Mouse (Mus musculus) testis, postnatal 14 days (tissue): ENCODE results near the gene Mbd6.
"Not testable (repeated sequence)": the region's sequence is repeated elsewhere in the genome, so short reads cannot be mapped to it uniquely, and the experiment has no call there.

Experiments used
- DNase-seq: peaks from one replicate; pipeline ENCODE4 v3.0.0; 2021; ENCODE audit warnings: low spot score

Gene Mbd6

DNA sequence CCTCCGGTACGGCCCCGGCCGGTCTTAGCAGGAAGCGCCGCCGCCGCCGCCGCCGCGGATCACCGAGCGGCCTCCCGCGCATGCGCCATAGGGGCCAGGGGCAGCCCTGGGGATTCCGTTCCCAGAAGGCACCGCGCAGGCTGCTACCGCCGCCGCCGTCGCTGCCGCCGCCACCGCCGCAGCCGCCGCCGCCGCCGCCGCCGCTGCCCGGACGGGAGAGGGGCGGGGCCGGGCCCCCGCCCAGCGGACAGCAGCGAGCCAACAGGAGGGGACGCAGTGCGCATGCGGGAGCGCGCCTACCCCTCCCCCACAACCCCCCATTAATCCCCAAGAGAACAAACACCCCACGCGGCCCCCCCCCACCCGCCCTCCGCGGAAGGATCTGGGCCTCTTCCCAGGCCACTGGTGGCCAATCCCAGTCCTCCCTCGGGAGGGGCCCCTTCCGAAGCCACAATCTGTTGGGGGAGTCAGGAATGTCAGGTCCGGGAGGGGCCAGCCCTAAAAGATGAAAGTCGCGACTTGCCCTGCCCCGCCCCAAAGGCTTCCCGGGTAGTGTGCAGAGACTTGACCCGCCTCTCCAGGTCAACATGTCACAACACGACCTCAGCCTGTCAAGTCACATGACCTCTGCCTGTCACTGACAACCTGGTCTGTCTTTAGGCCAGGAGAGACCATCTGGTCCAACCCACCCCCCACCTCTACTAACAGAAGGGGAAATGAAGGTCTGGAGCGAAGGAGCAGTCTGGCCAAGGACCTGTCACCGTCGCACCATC is at the start of gene Mbd6:
TSS of gene Mbd6 (minus strand) at position 219 of the 773 bp plus-strand sequence.
- peak; percentile 88 for DNase-seq

DNA sequence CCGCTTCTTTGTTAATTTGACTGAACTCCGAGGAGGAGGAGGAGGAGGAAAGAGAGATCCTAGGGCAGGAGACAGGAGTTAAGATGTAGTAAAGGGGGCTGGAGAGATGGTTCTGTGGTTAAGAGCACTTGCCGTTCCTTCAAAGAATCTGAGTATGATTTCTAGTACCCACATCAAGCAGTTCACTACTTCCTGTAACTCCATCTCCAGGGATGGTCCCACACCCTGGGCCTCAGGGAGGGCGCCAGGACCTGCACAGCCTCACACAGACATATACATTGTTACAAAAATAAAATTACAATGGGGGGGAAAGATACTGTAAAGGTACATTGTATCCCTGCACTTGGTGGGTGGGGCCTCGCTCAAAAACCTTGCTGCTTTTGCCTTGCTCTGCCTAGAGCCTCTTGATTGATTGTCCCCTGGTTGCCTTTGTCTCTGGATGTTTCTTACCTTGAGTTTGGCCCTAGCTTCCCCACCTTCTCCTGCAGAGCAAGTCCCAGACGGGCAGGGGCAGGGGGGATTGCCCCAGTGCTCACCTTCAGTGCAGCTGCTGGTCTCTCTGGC is 48.8 kb upstream of the Mbd6 start:
- DNase-seq = no peak

DNA sequence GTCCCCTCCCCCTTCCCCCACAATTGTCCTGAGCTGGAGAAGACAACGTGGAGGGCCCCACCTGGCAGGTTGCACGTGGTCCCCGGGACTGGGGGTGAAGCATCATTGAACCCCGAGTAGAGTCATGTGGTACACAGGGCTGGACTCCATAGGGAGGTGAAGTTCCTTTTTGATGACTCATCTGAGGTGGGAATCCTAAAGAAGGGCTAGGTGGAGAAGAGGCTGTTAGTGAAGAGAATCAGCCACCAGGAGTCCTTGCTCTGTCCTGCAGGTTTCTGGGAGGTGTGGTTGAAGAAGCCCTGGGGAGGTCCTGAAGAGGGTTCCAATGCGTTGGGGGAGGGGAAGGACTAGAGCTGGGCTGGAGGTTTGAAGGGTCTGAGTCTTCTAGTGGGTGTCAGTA is 48.1 kb upstream of the Mbd6 start:
- DNase-seq = no peak

DNA sequence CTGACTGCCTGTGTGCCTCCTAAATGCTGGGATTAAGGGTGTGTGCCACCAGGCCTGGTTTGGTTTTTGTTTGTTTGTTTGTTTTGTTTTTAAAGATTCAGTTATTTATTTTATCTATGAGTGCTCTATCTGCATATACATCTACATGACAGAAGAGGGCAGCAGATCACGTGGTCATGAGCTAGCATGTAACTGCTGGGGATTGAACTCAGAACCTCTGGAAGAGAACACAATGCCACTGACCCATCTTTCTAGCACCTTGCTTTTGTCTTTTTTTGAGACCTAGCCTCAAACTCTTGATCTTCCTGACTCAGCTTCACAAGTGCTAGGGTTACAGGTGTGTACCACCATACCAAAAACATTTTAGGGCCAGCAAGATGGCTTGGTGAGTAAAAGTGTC is 46.5 kb upstream of the Mbd6 start:
- DNase-seq = no peak

DNA sequence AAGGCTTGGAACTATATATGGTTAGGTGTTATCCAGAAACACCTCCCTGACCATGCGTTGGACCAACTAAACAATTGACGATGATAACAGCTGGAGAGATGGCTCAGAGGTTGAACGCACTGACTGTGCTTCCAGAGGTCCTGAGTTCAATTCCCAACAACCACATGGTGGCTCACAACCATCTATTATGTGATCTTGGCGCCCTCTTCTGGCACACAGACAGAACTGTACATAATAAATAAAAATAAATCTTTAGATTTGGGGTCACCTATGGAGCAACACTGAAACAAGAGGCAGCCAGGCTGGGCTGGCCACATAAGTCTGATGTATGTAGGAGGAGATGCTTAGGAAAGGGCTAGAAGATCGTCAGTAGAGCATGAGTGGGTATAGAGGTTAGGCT is 44.3 kb upstream of the Mbd6 start:
- DNase-seq = no peak

DNA sequence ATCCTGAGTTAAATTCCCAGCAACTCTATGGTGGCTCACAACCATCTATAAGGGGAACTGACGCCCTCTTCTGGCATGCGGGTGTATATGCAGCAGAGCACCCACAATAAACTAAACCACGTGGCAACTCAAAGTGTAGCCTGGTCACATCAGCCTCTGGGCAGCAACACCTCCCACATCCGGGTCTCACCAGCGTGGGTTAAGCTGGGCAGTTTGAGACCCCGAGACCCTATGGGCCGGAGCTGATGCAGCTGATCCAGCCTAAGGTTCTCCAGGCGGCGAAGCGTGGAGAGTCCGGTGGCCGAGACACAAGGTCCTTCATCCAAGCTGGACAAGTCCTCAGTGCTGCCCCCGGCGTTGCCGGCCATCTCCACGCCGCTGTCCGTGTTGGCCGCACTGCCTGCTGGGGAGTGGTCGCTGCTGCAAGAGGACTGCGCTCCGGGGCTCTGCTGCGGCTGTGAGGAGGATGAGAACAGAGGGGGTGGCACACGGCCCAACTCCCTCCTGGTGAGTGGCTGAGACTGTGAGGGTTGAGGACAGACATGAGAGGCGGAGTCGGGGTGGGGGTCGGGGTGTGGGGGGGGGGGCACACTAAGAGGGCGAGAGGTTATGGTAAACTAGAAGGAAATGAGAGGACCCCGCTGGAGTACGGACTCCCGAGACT is 43.5 kb upstream of the Mbd6 start:
- no peak for DNase-seq

DNA sequence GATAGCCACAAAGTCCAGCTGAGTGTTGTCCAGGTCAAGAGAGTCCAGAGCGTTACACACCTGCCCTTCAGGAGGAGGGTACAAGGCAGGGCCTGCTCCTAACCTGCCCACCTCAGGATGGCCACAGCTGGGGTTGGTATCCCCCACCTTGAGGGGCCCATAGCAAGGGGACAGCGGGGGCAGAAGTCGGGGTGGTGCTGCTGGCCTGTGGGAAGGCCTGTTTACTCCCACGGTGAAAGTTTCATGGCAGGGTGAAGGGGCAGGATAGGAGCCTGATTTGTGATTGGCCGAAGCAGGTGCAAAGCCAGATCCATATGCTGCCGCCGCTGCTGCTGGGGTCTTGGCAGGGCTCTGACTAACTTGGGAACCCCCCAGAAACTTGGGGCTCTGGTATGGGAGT is 41.4 kb upstream of the Mbd6 start:
- no peak for DNase-seq

DNA sequence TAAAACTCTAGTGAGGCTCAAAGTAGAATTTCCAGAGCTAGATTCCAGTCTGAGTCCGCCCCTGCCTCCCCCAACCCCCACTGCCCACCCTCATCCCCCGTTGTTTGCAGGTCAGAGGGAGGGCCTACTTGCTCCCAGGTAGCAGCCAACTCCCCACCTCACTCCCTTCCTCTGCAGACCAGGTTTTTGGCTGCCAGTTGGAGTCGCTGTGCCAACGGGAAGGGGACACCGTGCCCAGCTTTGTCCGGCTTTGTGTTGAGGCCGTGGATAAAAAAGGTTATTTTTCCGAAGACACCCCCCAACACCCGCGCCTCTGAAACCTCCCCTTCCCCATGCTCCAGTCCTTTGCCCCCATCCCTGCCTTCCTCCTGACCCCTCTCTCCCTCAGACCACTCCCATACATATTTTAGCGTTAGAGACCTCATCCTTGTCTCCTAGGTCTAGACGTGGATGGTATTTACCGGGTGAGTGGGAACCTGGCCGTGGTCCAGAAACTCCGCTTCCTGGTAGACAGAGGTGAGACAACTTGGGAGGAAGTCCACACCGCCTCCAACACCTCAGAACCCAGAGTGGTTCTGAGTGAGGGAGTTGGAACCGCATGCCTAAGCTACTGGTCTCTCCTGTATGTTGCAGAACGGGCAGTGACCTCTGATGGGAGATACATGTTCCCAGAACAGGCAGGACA is 38.8 kb upstream of the Mbd6 start:
- no peak for DNase-seq

DNA sequence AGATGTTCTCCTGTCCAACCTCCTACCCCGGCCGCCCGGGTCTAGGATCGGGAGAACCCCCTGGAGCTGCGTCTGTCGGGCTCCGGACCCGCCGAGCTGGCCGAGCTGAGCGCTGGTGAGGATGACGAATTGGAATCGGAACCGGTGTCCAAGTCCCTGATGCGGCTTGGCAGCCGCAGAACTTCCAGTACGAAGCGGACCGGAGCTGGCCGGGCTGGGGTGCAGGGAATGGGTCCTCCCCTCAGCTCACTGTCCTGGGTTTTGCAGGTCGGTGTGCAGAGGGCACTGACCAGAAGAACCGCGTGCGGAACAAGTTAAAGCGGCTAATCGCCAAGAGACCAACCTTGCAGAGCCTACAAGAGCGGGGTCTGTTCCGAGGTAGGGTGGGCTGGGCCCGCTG is 38.0 kb upstream of the Mbd6 start:
- no peak for DNase-seq

DNA sequence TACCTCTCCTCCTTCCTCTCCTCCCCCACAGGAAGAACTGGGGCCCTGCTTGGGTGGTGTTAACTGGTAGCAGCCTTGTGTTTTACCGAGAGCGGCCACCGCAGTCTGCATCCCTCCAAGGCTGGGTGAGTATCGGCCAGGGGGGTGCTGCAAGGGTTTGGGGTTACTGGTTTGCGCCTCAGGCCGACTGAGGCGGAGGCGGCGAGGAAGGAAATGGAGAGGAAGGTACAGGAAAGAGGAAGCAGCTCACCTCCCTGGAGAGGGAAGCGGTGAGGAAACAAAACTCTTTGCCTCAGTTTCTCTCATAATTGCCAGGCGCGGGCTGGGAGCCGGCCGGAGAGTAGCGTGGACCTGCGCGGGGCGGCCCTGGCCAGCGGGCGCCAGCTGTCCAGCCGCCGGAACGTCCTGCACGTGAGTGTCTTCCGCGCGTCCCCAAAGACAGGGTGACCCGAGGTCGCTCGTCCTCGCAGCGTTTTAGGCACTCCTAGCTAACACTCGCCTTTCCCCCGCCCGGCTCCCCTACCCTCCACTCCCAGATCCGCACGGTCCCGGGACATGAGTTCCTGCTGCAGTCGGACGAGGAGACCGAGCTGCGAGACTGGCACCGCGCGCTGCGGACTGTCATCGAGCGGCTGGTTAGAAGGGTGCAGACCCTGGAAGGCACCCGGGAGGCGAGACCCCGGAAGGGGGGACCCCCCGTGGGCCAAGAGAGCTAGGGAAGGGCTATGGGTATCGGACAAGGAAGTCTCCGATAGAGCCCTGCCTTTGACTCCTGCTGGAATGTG is 37.4 kb upstream of the Mbd6 start:
- no peak for DNase-seq

DNA sequence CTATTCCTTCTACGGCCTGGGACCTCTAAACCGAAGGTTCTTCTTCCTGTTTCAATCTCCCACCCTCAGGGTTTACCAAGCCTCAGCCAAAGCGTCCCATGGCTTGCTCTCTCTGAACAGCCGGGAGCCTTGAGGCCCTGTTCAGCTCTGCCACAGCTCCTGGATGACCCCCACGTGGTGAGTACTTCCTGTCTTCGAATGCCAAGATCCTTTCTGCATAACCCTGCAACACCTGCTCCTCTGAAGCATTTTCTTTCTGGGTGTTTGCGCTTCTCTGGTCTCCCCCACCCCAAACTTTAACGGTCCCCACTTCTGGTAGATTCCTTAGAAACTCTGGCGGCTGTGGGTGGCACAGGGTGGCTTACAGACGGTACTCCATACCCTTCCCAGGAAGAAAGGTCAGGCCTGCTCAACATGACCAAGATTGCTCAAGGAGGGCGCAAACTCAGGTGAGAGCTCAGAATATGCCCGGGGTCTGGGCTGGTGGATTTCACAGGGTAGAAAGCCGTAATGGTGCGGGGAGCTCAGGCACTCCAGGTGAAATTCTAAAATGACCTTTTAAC is 36.7 kb upstream of the Mbd6 start:
- no peak for DNase-seq

DNA sequence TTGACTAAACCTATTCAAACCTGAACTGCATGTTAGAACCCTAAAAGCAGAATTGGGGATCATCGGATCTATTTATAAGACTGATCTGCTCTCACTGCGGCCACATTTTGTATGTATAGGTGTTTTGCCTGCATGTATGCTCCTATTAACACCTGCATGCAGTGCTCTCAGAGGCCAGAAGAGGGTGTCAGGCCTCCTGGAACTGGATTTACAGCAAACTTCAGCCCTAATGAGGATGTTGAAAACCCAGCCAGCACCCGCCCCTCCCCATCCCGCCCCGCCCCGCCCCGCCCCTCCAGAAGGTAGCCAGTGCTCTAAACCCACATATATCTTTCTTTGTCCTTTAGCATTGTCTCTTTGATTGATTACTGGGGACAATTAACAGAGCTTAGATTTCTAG is 35.7 kb upstream of the Mbd6 start:
- no peak for DNase-seq

DNA sequence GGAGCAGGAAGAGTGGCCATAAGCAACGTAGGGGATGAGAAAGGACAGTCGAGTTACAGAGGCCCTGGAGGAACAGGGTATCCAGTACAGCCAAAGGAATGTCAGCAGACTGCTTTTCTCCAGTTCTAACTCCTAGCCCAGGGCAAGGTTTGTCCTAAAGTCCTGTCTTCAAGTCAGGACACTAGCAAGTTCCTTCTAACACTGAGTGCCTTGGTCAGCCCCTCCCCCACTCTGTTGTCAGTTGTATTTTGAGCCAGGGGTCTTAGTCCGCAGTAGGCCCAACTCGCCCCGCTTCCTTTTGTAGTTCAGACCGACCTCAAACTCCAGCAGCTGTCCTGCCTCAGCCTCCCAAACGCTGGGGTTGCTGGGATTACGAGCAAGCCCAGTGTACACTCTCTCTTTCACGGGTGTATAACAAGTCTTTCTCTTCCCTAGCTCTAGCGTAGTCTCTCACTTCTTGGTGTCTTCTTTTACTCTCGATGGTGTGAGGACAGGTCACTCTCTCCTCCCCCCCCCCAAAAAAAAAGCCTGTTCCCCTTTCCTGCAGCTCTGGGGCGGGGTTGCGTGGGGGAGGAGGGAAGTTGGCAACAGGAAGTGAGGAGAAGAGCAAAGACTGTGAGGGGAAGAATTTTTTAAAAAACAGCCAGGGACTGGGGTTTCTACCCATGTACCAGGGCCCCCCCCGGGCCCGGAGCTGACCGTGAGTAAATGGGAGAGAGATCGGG is 34.5 kb upstream of the Mbd6 start:
- DNase-seq = no peak

DNA sequence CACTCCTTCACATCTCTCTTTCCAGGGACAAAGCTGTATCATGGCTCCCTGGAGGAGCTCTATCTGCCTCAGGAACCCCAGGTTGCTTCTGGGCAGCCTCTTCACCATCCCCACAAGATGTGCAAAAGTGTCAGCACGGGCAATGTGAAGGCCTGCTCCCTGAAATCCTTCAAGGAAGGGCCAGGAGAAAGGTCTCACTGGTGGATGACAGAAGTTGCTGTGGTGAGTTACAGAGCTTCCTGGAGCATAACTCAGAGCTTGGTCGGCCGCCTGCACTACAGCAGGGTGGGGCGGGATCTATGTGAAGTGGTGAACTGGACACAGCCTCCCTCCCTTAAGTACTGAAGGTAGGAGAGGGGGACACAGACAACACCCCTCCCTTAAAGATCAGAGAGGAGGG is 33.9 kb upstream of the Mbd6 start:
- no peak for DNase-seq

DNA sequence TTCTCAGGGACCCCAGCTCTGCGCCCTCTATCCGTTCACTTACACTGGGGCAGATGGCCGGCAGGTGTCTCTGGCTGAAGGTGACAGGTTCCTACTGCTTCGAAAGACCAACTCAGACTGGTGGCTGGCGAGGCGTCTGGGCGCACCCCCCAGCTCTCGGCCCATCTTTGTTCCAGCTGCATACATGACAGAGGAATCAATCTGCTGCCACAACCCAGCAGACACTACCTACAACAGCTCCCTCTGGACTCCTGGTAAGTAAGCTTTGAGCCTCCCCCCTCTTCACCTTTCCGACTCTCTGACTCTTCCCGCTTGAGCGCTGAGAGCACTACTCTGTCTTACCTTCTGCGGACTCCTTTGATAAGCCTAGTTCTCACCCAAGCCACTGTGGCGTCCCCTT is 33.4 kb upstream of the Mbd6 start:
- no peak for DNase-seq

DNA sequence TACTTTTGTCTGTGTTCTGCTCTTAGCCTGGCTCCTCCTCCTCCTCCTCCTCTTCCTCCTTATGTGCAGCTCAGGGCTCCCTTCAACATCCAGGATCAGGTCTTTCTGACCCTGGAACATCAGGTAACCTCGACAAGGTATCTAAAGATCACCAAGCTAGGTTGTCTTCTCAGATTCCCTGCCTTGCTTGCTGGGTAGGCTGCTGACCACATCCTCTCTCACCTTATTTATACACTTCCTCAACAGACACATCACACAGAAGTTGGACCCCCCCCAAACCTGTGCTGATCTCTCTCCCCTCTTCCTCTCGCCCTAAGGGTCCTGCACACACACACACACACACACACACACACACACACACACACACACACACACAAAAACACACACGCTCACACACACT is 32.8 kb upstream of the Mbd6 start, which contains the start of gene Arhgap9:
TSS of gene Arhgap9 (plus strand) at position 344 of the 400 bp plus-strand sequence.
- DNase-seq = no peak

DNA sequence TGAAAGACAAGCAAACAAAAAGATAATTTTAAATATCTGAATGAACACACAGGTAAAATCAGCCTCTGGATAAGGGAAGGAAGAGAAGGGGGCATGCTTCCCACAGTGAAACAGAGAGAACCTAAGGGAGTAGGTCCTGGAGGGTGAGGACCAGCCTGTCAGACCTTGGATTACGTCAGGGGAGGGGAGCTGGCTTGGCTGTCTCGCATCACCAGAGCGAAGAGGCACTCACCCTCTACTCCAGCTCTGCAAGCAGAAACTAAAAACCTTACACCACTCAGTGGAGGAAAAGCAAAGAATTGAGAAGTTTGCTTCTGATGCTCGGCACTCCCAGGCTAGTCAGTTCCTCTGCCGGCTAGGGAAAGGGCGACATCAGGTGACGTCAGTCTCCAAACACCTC is 31.2 kb upstream of the Mbd6 start:
- DNase-seq = no peak

DNA sequence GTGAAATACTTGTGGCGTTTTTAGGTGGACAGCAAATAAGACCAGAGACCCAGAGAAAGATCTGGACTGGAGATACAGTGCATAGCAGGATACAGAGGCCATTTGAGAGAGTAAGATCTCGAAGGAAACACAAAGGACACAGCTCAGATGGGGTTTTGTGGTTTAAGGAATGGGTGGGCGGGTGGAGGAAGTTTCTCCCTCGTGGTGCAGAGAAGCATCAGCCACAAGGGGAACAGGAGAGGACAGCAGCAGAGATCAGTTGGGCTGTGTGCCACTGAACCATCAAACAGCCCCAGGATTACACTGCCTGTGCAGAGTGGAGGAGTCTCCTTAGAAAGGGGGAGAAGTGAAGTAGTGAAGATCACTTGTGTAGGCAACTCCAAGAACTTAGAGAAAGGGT is 29.2 kb upstream of the Mbd6 start:
- DNase-seq = no peak

DNA sequence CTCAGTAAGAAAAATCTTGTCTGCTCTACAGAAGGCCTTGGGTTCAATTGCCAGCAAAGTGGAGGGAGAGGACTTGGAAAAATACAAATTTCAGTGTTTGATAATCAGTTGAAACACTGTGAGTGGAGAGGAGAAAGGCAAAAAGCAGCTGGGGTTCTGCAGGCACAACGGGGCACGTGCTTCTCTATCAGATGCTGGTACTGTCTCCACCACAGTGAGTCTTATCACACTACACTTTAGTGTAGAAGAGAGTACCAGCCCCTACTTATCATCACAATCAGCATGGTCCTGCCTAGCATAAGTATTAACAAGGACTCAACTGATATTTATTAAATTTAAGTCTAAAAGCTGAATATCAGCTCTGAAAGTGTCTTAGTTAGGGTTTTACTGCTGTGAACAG is 28.5 kb upstream of the Mbd6 start:
- no peak for DNase-seq

DNA sequence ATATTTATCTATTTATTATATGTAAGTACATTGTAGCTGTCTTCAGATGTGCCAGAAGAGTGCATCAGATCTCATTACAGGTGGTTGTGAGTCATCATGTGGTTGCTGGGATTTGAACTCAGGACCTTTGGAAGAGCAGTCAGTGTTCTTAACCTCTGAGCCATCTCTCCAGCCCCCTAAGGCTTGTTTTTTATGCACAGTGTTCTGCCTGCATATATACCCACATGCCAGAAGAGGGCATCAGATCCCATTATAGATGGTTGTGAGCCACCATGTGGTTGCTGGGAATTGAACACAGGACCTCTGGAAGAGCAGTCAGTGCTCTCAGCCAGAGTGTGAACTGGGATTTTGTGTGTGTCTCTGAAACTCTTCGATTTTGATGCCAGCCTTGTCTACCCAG is 26.1 kb upstream of the Mbd6 start:
- DNase-seq = not testable (repeated sequence)

DNA sequence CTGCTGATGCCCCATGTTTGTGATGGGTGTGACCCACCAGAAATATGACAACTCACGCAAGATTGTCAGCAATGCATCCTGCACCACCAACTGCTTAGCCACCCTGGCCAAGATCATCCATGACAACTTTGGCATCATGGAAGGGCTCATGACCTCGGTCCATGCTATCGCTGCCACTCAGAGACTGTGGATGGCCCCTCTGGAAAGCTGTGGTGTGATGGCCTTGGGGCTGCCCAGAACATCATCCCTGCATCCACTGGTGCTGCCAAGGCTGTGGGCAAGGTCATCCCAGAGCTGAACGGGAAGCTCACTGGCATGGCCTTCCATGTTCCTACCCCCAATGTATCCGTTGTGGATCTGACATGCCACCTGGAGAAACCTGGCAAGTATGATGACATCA is 24.7 kb upstream of the Mbd6 start:
- not testable (repeated sequence) for DNase-seq
